Mouse (Mus musculus) heart, embryonic 10.5 days (tissue): ENCODE measurements around the gene Nfu1. TPM values are rescaled to one million over a fixed set of nuclear protein-coding genes. Genes with fewer than 3 reads are reported as not detected.

Experiments used
- DNase-seq: peaks from one replicate; pipeline ENCODE4 v3.0.0-alpha.2; 2017; ENCODE audit warnings: low spot score
- H3K27ac ChIP-seq: fragments of 300-500 bp; sonication (generic); 2 replicates; pipeline ENCODE4 v1.5.1; 2016; ENCODE audit warnings: mild to moderate bottlenecking
- H3K27me3 ChIP-seq: fragments of 300-500 bp; sonication (generic); 2 replicates; pipeline ENCODE4 v1.6.1; 2016; ENCODE audit warnings: mild to moderate bottlenecking; ENCODE audit not compliant: poor library complexity, insufficient read depth, severe bottlenecking
- H3K36me3 ChIP-seq: fragments of 300-500 bp; sonication (generic); 2 replicates; pipeline ENCODE4 v1.6.1; 2016; ENCODE audit warnings: mild to moderate bottlenecking, moderate library complexity
- H3K4me1 ChIP-seq: fragments of 300-500 bp; sonication (generic); 2 replicates; pipeline ENCODE4 v1.6.1; 2016; ENCODE audit warnings: mild to moderate bottlenecking
- H3K4me3 ChIP-seq: fragments of 300-500 bp; sonication (generic); 2 replicates; pipeline ENCODE4 v1.5.1; 2016; ENCODE audit warnings: mild to moderate bottlenecking, moderate library complexity
- H3K9me3 ChIP-seq: fragments of 300-500 bp; sonication (generic); 2 replicates; pipeline ENCODE4 v1.6.1; 2016; ENCODE audit warnings: mild to moderate bottlenecking, moderate library complexity
- WGBS: fragments of 180-500 bp; shearing (Covaris S2); methylation state at CpG from one replicate; pipeline ENCODE4 v1.1.7; 2016; 5-methylcytosine and 5-hydroxymethylcytosine counted together
- polyA plus RNA-seq: library from polyadenylated mRNA; unstranded; fragments of >200 nt; fragmentation: Nextera tagmentation; extraction: Ambion mirVana; gene quantifications from 2 replicates; pipeline ENCODE4 v1.2.1, GENCODE M21; 2016

Gene Nfu1
- polyA plus RNA-seq, 1 experiment from 2014 or later: 107 TPM

- no peaks in the 10 kb centered on the region for H3K4me1 ChIP-seq
- H3K27ac ChIP-seq: no peak overlapping the region
- DNase-seq: no peak
- no peak overlapping the region for H3K4me3 ChIP-seq
- H3K36me3 ChIP-seq: peaks cover 84% of the 10 kb centered on the region
- 90% methylated on average over 8 of the region's 8 CpGs for WGBS
- no peaks in the 10 kb centered on the region for H3K27me3 ChIP-seq
- H3K9me3 ChIP-seq: no peaks in the 10 kb centered on the region
These were observed 45.2 kb downstream of the Nfu1 start for GRCm38 (mm10) chr6:87054193-87054592.

DNA sequence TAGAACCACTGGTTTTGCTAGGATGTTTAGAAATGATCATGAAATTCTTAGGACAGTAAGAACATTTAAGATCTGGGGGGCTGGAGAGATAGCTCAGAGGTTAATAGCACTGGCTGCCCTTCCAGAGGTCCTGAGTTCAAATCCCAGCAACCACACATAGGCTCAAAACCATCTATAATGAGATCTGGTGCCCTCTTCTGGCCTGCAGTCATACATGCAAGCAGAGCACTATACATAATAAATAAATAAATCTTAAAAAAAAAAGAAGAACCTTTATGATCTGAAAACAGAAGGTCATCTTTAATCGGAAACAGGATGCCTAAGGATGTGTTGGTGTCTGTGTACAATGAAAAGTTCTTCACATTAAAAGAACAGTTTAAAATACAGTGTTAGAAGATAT is 50.7 kb downstream of the Nfu1 start:
- Histone ChIP-seq H3K4me1 (no peaks in the 10 kb centered on the region), H3K9me3 (no peaks in the 10 kb centered on the region), H3K27me3 (no peaks in the 10 kb centered on the region), H3K27ac (no peak overlapping the region), H3K36me3 (peaks cover 86% of the 10 kb centered on the region), H3K4me3 (no peak overlapping the region)
- WGBS: 87% methylated on average over 1 of the region's 1 CpGs
- no peak for DNase-seq

- WGBS: 89% methylated on average over 4 of the region's 4 CpGs
- DNase-seq: no peak
- Histone ChIP-seq H3K4me1 (0 out of 2 replicates have a peak, but pooled peaks cover 1% of the 10 kb centered on the region), H3K36me3 (peaks cover 86% of the 10 kb centered on the region), H3K27me3 (no peaks in the 10 kb centered on the region), H3K9me3 (no peaks in the 10 kb centered on the region), H3K4me3 (no peak overlapping the region), H3K27ac (no peak overlapping the region)
These were observed 54.5 kb downstream of the Nfu1 start for GRCm38 (mm10) chr6:87063586-87063985.

GRCm38 (mm10) chr6:87068209-87068608 is 59.2 kb downstream of the Nfu1 start:
- DNase-seq: no peak
- Histone ChIP-seq H3K4me1 (peaks cover 22% of the 10 kb centered on the region), H3K9me3 (no peaks in the 10 kb centered on the region), H3K4me3 (no peak overlapping the region), H3K27ac (no peak overlapping the region), H3K27me3 (no peaks in the 10 kb centered on the region), H3K36me3 (peaks cover 89% of the 10 kb centered on the region)
- WGBS: 85% methylated on average over 2 of the region's 2 CpGs

GRCm38 (mm10) chr6:87069195-87069900 is 60.3 kb downstream of the Nfu1 start:
- Histone ChIP-seq H3K27ac (no peak overlapping the region), H3K9me3 (no peaks in the 10 kb centered on the region), H3K27me3 (no peaks in the 10 kb centered on the region), H3K4me3 (no peak overlapping the region), H3K36me3 (peaks cover 84% of the 10 kb centered on the region), H3K4me1 (peaks cover 33% of the 10 kb centered on the region)
- DNase-seq: no peak
- 73% methylated on average over 7 of the region's 7 CpGs for WGBS

DNA sequence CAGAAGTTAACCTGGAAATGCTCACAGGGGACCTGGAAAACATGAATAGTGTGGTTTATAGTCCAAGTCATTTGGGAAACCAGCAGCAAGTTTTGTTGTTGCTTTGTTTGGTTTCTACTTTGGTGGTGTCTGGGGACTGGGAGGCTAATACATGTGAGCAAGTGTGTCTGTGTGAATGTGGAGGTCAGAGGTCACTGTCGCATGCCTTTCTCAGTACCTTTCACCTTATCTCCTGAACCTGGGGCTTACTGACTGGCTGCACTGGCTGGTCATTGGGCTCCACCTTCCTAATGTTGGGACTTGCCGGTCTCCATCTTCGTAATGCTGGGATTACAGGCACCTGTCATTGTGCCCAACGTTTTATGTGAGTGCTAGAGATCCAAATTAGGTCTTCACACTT is 61.6 kb downstream of the Nfu1 start:
- Histone ChIP-seq H3K27me3 (no peaks in the 10 kb centered on the region), H3K4me3 (no peak overlapping the region), H3K9me3 (no peaks in the 10 kb centered on the region), H3K36me3 (peaks cover 73% of the 10 kb centered on the region), H3K4me1 (peaks cover 40% of the 10 kb centered on the region), H3K27ac (no peak overlapping the region)
- no peak for DNase-seq
- WGBS: 87% methylated on average over 4 of the region's 4 CpGs

DNA sequence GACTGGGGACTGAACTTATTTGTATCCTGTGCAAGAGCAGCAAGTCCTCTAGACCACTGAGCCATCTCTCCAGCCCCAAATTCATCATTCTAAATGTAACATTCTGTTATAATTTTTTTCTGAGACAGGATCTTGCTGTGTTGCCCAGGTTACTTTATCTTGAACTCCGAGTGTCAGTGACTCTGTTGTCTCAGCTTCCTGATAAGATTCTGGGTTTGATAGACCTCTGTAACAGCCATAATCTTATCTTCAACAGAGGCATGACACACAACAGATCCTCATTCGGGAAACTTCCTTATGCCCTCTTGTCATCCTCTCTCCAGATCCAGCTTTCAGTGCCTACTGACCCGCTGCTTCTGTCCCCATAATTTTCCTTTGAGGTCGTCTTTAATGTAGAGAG is 63.7 kb downstream of the Nfu1 start:
- H3K9me3 ChIP-seq: no peaks in the 10 kb centered on the region
- 16% methylated on average over 4 of the region's 4 CpGs for WGBS
- no peak for DNase-seq
- H3K27me3 ChIP-seq: no peaks in the 10 kb centered on the region
- peaks cover 44% of the 10 kb centered on the region for H3K4me1 ChIP-seq
- H3K4me3 ChIP-seq: no peak overlapping the region
- no peak overlapping the region for H3K27ac ChIP-seq
- H3K36me3 ChIP-seq: peaks cover 72% of the 10 kb centered on the region

GRCm38 (mm10) chr6:87075092-87075685 is 66.2 kb downstream of the Nfu1 start:
- Histone ChIP-seq H3K27me3 (no peaks in the 10 kb centered on the region), H3K4me3 (0 out of 2 replicates have a peak overlapping the region, but pooled peaks have one; percentile 0), H3K36me3 (peaks cover 65% of the 10 kb centered on the region), H3K4me1 (peaks cover 33% of the 10 kb centered on the region), H3K27ac (peak overlapping the region; percentile 3; the same call in 1 of the 2 replicates), H3K9me3 (no peaks in the 10 kb centered on the region)
- DNase-seq: peak; percentile 83
- 54% methylated on average over 3 of the region's 3 CpGs for WGBS

Other genes starting within 250 kb of the Nfu1 start
- 9.9 and 16.7 TPM in 2 replicates for gene Anxa4, start 215.7 kb upstream of the Nfu1 start, polyA plus RNA-seq
- 19.4 and 24.3 TPM in 2 replicates for gene Aak1, start 159.7 kb upstream of the Nfu1 start, polyA plus RNA-seq
- gene Gfpt1, start 33.6 kb downstream of the Nfu1 start, polyA plus RNA-seq: 15.8 and 18.6 TPM in 2 replicates
- not detected in 2 replicates for gene D6Ertd527e, start 95.5 kb downstream of the Nfu1 start, polyA plus RNA-seq